Mouse (Mus musculus) ovary, postnatal 36 days (tissue): ENCODE results near the gene Tas2r108.

ENCODE experiments used
- DNase-seq: peaks from one replicate; pipeline ENCODE4 v3.0.0; 2022; ENCODE audit warnings: low spot score, mixed read lengths

Tas2r108 gene

DNA sequence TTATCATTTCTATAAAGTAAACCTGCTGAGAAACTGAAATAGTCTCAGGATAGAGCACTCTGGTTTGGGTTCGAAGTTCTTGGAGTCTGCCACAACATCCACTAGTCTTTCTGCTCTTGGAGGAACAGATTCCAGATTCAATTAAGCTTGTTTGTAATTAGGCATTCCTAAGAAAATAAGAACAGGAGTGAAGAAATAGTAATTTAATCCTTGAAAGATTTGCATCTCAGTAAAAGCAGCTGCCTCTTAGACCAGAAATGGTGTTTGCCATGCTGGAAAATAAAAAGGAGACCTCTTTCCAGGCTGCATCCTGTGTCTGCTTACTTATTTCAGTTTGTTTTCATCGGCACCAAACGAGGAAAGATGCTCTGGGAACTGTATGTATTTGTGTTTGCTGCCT lies at the start of gene Tas2r108:
TSS of gene Tas2r108 (plus strand) at position 301 of the 400 bp plus-strand sequence.
- no peak for DNase-seq

DNA sequence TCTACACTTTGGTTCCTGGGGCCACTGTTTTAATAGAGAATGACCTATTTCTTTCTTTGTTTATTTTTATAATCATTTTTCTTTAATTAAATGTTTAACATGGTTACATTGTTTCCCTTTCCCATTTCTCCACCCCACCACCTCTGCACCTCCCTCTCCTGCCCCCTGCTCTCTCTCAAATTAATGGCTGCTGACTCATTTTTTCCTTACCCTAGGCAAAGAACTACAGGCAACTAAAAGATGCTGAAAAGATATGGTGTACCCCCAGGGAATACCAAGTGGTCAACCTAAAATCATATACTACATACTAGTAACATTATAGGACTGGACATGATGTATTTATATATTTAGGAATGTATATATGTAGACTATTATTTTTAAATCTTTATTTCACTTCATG lies 44.7 kb upstream of the Tas2r108 start:
- no peak for DNase-seq

DNA sequence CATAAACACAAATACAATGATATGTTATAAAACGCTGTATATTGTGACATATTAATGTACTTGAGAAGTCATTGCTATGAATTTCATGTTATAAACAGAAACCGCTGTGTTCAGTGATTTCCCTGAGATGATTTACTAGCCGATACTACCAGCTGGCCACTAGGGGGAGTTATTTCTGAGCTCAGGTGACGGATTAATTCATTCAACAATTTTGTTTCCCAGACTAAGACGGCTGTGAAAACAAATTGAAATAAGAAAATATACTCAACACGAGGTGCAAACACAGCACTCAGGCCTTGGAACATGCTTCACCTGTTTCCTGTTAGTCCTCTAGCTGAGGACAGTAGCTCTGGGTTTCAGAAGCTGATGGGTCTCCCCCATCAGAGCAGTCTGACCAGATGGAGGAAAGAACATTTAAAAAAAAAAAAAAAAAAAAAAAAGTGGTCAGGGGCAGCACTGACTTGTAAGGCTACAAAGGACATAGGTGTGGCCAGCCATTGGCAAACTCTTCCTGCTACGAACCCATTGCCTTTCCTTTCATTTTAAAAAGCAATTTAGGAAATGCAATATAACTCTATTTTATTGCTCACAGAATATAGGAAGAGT lies 38.8 kb upstream of the Tas2r108 start:
- DNase-seq = no peak

DNA sequence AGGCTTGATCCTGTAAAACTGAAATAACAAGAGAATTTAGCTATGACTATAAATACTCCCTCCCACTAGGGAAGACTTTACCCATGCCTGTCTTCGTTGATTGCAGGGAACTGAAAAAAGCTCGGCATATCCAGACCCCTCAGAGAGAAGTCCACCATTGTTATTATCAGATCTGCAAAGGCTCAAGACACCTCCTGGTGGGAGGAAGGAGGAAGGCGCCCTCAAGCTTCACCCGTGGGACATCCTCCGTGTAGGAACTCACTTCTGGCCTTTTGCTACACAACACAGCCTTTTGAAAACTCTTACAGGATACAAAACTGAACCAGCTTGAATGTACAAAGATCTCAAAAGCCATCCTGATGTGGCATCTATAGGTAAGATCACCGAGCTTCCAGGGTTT lies 27.6 kb upstream of the Tas2r108 start:
- no peak for DNase-seq

- peak; percentile 88 for DNase-seq
Measured at GRCm38 (mm10) chr6:40470916-40471719, 22.2 kb upstream of the Tas2r108 start, which contains the start of gene Ssbp1. TSS of gene Ssbp1 (plus strand) at chr6:40471352.

DNA sequence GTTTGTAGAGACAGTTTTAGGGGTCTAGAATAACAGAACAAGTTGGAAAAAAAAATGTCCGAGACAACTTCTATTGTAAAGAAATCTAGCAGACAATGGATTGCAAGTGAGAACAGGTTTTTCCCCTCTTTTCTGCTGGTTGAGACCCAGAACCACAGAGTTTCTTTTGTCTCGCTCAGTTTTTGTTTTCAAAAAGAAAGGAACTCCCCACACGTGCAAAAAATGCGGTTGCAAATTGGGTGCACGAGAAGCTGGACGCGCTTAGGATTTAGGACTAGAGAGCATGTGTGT lies 21.7 kb upstream of the Tas2r108 start:
- no peak for DNase-seq

DNA sequence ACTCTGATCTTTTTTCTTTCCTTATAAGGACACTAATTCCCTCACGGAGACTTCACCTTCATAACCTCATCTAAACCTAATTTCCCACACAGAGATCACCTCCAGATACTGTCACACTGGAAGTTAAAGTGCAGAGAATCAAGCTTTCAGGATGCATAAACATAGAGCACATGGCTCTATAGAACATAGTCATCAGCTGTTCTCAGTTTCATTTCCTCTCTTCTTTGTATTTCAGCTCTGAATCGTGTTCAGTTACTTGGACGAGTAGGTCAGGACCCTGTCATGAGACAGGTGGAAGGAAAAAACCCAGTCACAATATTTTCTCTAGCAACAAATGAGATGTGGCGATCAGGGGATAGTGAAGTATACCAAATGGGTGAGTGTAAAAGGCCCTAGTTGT lies 17.2 kb upstream of the Tas2r108 start:
- DNase-seq = no peak

DNA sequence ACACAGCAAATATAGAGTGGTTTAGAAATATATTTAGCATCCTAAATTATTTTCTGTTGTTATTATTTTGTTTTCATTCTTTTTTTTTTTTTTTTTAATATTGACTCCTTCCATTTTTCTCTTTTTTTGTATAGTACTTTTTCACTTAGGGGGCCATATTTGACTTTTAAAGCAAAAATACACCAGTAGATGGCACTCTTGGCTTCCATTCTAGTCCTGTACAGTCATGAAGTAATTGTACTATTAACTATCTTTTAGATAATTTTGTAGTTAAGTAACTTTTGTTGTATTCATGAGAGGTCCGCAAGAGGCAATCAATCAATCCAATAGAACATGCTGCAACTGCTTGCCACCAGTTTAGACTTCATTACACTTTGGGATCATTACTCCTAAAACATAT lies 13.6 kb upstream of the Tas2r108 start:
- DNase-seq = no peak

GRCm38 (mm10) chr6:40482318-40482717 lies 11.0 kb upstream of the Tas2r108 start:
- no peak for DNase-seq

DNA sequence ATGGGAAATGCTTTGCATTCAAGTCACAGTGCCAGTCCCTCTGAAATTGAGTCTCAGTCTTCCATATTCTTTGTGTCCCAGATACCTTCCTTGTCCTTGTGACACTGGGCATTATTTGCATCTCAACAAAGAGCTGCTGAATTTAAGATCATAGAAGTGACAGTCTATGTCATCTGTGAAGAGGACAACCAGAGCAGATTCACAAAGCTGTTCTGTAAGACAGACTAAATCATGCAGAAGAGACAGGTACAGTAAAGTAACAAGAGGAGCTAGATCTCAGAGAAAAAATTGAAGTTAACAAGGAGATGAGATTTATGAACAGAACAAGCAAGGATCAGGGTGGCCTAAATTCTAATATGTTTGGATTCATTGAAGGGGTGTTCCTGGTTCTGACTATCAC lies 2.4 kb upstream of the Tas2r108 start, which contains the start of gene Tas2r137:
TSS of gene Tas2r137 (plus strand) at position 301 of the 400 bp plus-strand sequence.
- DNase-seq = no peak

DNA sequence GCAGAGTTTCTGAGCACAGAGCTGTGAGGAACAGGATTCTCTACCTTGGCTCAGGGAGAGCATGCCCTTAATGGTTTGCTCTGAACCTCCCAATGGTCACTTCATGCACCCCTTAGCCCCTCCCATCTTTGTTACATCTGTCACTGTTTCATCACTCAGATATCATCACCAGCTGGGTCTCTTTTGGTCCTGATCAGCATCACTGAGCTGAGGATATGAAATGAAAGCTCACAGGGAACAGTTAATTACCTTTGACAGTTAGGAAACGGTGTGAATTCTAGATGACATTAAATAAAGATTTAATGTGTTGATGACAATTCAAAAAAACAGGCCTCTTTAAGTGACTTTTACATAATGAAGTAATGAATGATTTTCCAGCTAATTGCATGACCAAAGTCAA lies 26.1 kb downstream of the Tas2r108 start, which contains the start of gene Prss37:
TSS of gene Prss37 (minus strand) at position 101 of the 400 bp plus-strand sequence.
- no peak for DNase-seq
